Comparison of ENCODE assay signal across 21 mouse cellular contexts in genomic region chr6:113438721-113439430, GRCm38 (mm10). TPM values are rescaled to one million over a fixed set of nuclear protein-coding genes. Genes with fewer than 3 reads are reported as not detected.
A peak's percentile ranks its signal among the peaks of the same experiment; 100 is the strongest.
DNase-seq lines count a peak whose midpoint lies in the region; ATAC-seq and TF ChIP-seq lines count a peak whose summit lies in the region.
"Had no signal": no experiment of that assay in that cellular context is flagged by ENCODE, and none has a peak within 500 bp of the region (broad histone marks: within the 10 kb centered on the region; RNA-seq: fewer than 3 reads in every experiment).

No protein-coding gene starts in this region.

- no peak for TF ChIP-seq CTCF in kidney, adult 2 months (conservative IDR thresholded peaks at IDR 0.05; ENCODE audit: insufficient read depth, insufficient read length, low read depth, low read length)
- TF ChIP-seq CTCF in stomach, postnatal 0 days (IDR thresholded peaks at IDR 0.05; ENCODE audit: low read depth) = no peak

- no peak for ATAC-seq in kidney, embryonic 15.5 days (replicated peaks; ENCODE audit: low FRiP score)
- ATAC-seq in midbrain, embryonic 11.5 days (ENCODE audit: low FRiP score) = no peak
- ATAC-seq in midbrain, embryonic 15.5 days (replicated peaks) = no peak
- peak; percentile 38; the same call in 1 of the 2 replicates for ATAC-seq in stomach, postnatal 0 days (ENCODE audit: low FRiP score, low TSS enrichment)
- ATAC-seq: midbrain, embryonic 16.5 days had no signal

- no peak for TF ChIP-seq EP300 in stomach, postnatal 0 days (optimal IDR thresholded peaks at IDR 0.05)

- no peak for TF ChIP-seq POLR2A in kidney, adult 2 months (IDR thresholded peaks at IDR 0.05; ENCODE audit: low read depth, low read length)

- peak; percentile 47 for DNase-seq in kidney, adult 2 months
- DNase-seq in midbrain, embryonic 11.5 days (ENCODE audit: low spot score, missing footprints) = peak; percentile 78
- DNase-seq in R1 (ENCODE audit: low read depth, low spot score) = peak; percentile 54
- DNase-seq in stomach, postnatal 0 days (ENCODE audit: low spot score) = peak; percentile 53
- no peak for DNase-seq in cerebellum, adult 9-11 months
- DNase-seq: cerebellum, adult 2 months; gastrocnemius, adult 2 months; heart, postnatal 14 days; layer of hippocampus, adult 9-11 months; lung, postnatal 10 days; thymus, postnatal 14 days had no signal

- no peaks in the 10 kb centered on the region for H3K27me3 ChIP-seq in kidney, adult 2 months (replicated peaks; ENCODE audit: control insufficient read depth, insufficient read depth, low read length)
- no peaks in the 10 kb centered on the region for H3K27me3 ChIP-seq in kidney, embryonic 15.5 days
- H3K27me3 ChIP-seq in midbrain, embryonic 11.5 days (ENCODE audit: control insufficient read depth, insufficient read depth, low read length) = no peaks in the 10 kb centered on the region
- H3K27me3 ChIP-seq in midbrain, embryonic 15.5 days (replicated peaks) = 0 out of 2 replicates have a peak, but pooled peaks cover 3% of the 10 kb centered on the region
- H3K27me3 ChIP-seq in stomach, postnatal 0 days (ENCODE audit: control insufficient read depth, insufficient read depth, low read length) = no peaks in the 10 kb centered on the region

- no peak overlapping the region for H3K4me2 ChIP-seq in kidney, embryonic 15.5 days
- H3K4me2 ChIP-seq in midbrain, embryonic 11.5 days = no peak overlapping the region
- H3K4me2 ChIP-seq in midbrain, embryonic 15.5 days = no peak overlapping the region
- no peak overlapping the region for H3K4me2 ChIP-seq in stomach, postnatal 0 days (replicated peaks; ENCODE audit: low read depth)
- H3K4me2 ChIP-seq: heart, embryonic 12.5 days; hindbrain, embryonic 12.5 days had no signal

- no peak overlapping the region for H3K9ac ChIP-seq in kidney, embryonic 15.5 days
- H3K9ac ChIP-seq in midbrain, embryonic 11.5 days (ENCODE audit: low read length) = no peak overlapping the region
- H3K9ac ChIP-seq in midbrain, embryonic 15.5 days = no peak overlapping the region
- H3K9ac ChIP-seq in stomach, postnatal 0 days (ENCODE audit: low read length) = no peak overlapping the region
- H3K9ac ChIP-seq: heart, embryonic 12.5 days; hindbrain, embryonic 12.5 days; liver, embryonic 14.5 days had no signal

- WGBS in kidney, adult 2 months = 47% methylated on average over 12 of the region's 12 CpGs
- WGBS in kidney, embryonic 15.5 days = 55% methylated on average over 12 of the region's 12 CpGs
- WGBS in midbrain, embryonic 11.5 days = 71% methylated on average over 12 of the region's 12 CpGs
- 66% methylated on average over 12 of the region's 12 CpGs for WGBS in midbrain, embryonic 15.5 days
- WGBS in stomach, postnatal 0 days = 33% methylated on average over 12 of the region's 12 CpGs

- H3K36me3 ChIP-seq in kidney, adult 2 months (ENCODE audit: control insufficient read depth, insufficient read depth, low read length) = no peaks in the 10 kb centered on the region
- no peaks in the 10 kb centered on the region for H3K36me3 ChIP-seq in kidney, embryonic 15.5 days
- H3K36me3 ChIP-seq in midbrain, embryonic 11.5 days (ENCODE audit: control insufficient read depth, insufficient read depth, low read length) = no peaks in the 10 kb centered on the region
- H3K36me3 ChIP-seq in midbrain, embryonic 15.5 days (replicated peaks) = no peaks in the 10 kb centered on the region
- H3K36me3 ChIP-seq in stomach, postnatal 0 days (ENCODE audit: control insufficient read depth, insufficient read depth, low read length) = no peaks in the 10 kb centered on the region
- H3K36me3 ChIP-seq: forebrain, embryonic 10.5 days; heart, embryonic 12.5 days; hindbrain, embryonic 12.5 days had no signal

- no peak overlapping the region for H3K4me3 ChIP-seq in kidney, adult 2 months (ENCODE audit: insufficient read depth, low read depth, low read length)
- H3K4me3 ChIP-seq in kidney, embryonic 15.5 days (replicated peaks) = no peak overlapping the region
- no peak overlapping the region for H3K4me3 ChIP-seq in midbrain, embryonic 11.5 days (ENCODE audit: low read depth, low read length)
- no peak overlapping the region for H3K4me3 ChIP-seq in midbrain, embryonic 15.5 days
- H3K4me3 ChIP-seq in stomach, postnatal 0 days (ENCODE audit: low read depth, low read length) = no peak overlapping the region
- H3K4me3 ChIP-seq: forebrain, embryonic 10.5 days; gastrocnemius, adult 2 months; heart, embryonic 12.5 days; hindbrain, embryonic 12.5 days; left cerebral cortex, adult 2 months; megakaryocyte, embryonic 14.5 days had no signal

- H3K27ac ChIP-seq in kidney, adult 2 months (ENCODE audit: insufficient read depth, low read depth, low read length) = no peak overlapping the region
- no peak overlapping the region for H3K27ac ChIP-seq in kidney, embryonic 15.5 days
- H3K27ac ChIP-seq in midbrain, embryonic 11.5 days (ENCODE audit: low read depth, low read length) = no peak overlapping the region
- H3K27ac ChIP-seq in midbrain, embryonic 15.5 days = no peak overlapping the region
- peak overlapping the region; percentile 49; the same call in 1 of the 2 replicates for H3K27ac ChIP-seq in stomach, postnatal 0 days (replicated peaks)
- H3K27ac ChIP-seq: forebrain, embryonic 10.5 days; gastrocnemius, adult 2 months; hindbrain, embryonic 12.5 days; left cerebral cortex, adult 2 months; liver, embryonic 14.5 days had no signal

- H3K4me1 ChIP-seq in kidney, adult 2 months (ENCODE audit: control insufficient read depth, insufficient read depth, low read length) = peaks cover 11% of the 10 kb centered on the region
- H3K4me1 ChIP-seq in kidney, embryonic 15.5 days = peaks cover 16% of the 10 kb centered on the region
- peaks cover 7% of the 10 kb centered on the region; the same call in 1 of the 2 replicates for H3K4me1 ChIP-seq in midbrain, embryonic 11.5 days (ENCODE audit: control insufficient read depth, insufficient read depth, low read length)
- H3K4me1 ChIP-seq in midbrain, embryonic 15.5 days = peaks cover 15% of the 10 kb centered on the region
- H3K4me1 ChIP-seq in stomach, postnatal 0 days (replicated peaks; ENCODE audit: control insufficient read depth, insufficient read depth) = 0 out of 2 replicates have a peak, but pooled peaks cover 3% of the 10 kb centered on the region

- H3K9me3 ChIP-seq in kidney, embryonic 15.5 days (replicated peaks) = no peaks in the 10 kb centered on the region
- H3K9me3 ChIP-seq in midbrain, embryonic 11.5 days (ENCODE audit: control insufficient read depth, low read length) = no peaks in the 10 kb centered on the region
- H3K9me3 ChIP-seq in midbrain, embryonic 15.5 days = no peaks in the 10 kb centered on the region
- no peaks in the 10 kb centered on the region for H3K9me3 ChIP-seq in stomach, postnatal 0 days (ENCODE audit: control insufficient read depth, low read length)
- H3K9me3 ChIP-seq: forebrain, embryonic 10.5 days; heart, embryonic 12.5 days; hindbrain, embryonic 12.5 days; megakaryocyte, embryonic 14.5 days had no signal

RNA-seq across cellular contexts. Expression of gene Cidec, which starts 3.3 kb away (rescaled TPM):
- 102 and 137 TPM in 2 replicates for polyA plus RNA-seq in kidney, adult 2 months (2012; rRNA removed)
- not detected in 2 replicates for polyA plus RNA-seq in kidney, embryonic 15.5 days (2015; fragmentation: Nextera tagmentation; extraction: Ambion mirVana)
- not detected in 2 replicates for polyA plus RNA-seq in midbrain, embryonic 11.5 days (2014; fragmentation: Nextera tagmentation; extraction: Ambion mirVana)
- polyA plus RNA-seq in midbrain, embryonic 15.5 days (2015; fragmentation: Nextera tagmentation; extraction: Ambion mirVana) = not detected in 2 replicates
- polyA plus RNA-seq in stomach, postnatal 0 days (2015; fragmentation: Nextera tagmentation; extraction: Ambion mirVana) = 31.0 and 31.2 TPM in 2 replicates
- polyA plus RNA-seq: forebrain, embryonic 10.5 days; heart, embryonic 12.5 days; hindbrain, embryonic 12.5 days; limb, embryonic 11.5 days; midbrain, embryonic 16.5 days had no signal

RNA-seq across cellular contexts. Expression of gene Jagn1, which starts 3.5 kb away (rescaled TPM):
- polyA plus RNA-seq in kidney, adult 2 months (2012; rRNA removed) = 81.6 and 82.0 TPM in 2 replicates
- polyA plus RNA-seq in kidney, embryonic 15.5 days (2015; fragmentation: Nextera tagmentation; extraction: Ambion mirVana) = 104 and 111 TPM in 2 replicates
- 73.1 and 75.0 TPM in 2 replicates for polyA plus RNA-seq in midbrain, embryonic 11.5 days (2014; fragmentation: Nextera tagmentation; extraction: Ambion mirVana)
- polyA plus RNA-seq in midbrain, embryonic 15.5 days (2015; fragmentation: Nextera tagmentation; extraction: Ambion mirVana) = 94.9 and 101 TPM in 2 replicates
- 69.2 and 69.6 TPM in 2 replicates for polyA plus RNA-seq in stomach, postnatal 0 days (2015; fragmentation: Nextera tagmentation; extraction: Ambion mirVana)

RNA-seq across cellular contexts. Expression of gene Il17re, which starts 19.4 kb away (rescaled TPM):
- polyA plus RNA-seq in kidney, adult 2 months (2012; rRNA removed) = 25.7 and 41.4 TPM in 2 replicates
- polyA plus RNA-seq in kidney, embryonic 15.5 days (2015; fragmentation: Nextera tagmentation; extraction: Ambion mirVana) = 6.1 and 7.8 TPM in 2 replicates
- 0.19 and 0.40 TPM in 2 replicates for polyA plus RNA-seq in midbrain, embryonic 11.5 days (2014; fragmentation: Nextera tagmentation; extraction: Ambion mirVana)
- polyA plus RNA-seq in midbrain, embryonic 15.5 days (2015; fragmentation: Nextera tagmentation; extraction: Ambion mirVana) = 0.08 and 0.41 TPM in 2 replicates
- polyA plus RNA-seq in stomach, postnatal 0 days (2015; fragmentation: Nextera tagmentation; extraction: Ambion mirVana) = 25.5 and 30.6 TPM in 2 replicates

RNA-seq across cellular contexts. Expression of gene Rpusd3, which starts 19.7 kb away (rescaled TPM):
- polyA plus RNA-seq in kidney, adult 2 months (2012; rRNA removed) = 159 and 197 TPM in 2 replicates
- 24.0 and 25.3 TPM in 2 replicates for polyA plus RNA-seq in kidney, embryonic 15.5 days (2015; fragmentation: Nextera tagmentation; extraction: Ambion mirVana)
- 26.6 and 32.0 TPM in 2 replicates for polyA plus RNA-seq in midbrain, embryonic 11.5 days (2014; fragmentation: Nextera tagmentation; extraction: Ambion mirVana)
- polyA plus RNA-seq in midbrain, embryonic 15.5 days (2015; fragmentation: Nextera tagmentation; extraction: Ambion mirVana) = 19.0 and 21.2 TPM in 2 replicates
- polyA plus RNA-seq in stomach, postnatal 0 days (2015; fragmentation: Nextera tagmentation; extraction: Ambion mirVana) = 11.8 and 12.9 TPM in 2 replicates

RNA-seq across cellular contexts. Expression of gene Il17rc, which starts 32.4 kb away (rescaled TPM):
- 37.6 and 41.8 TPM in 2 replicates for polyA plus RNA-seq in kidney, adult 2 months (2012; rRNA removed)
- polyA plus RNA-seq in kidney, embryonic 15.5 days (2015; fragmentation: Nextera tagmentation; extraction: Ambion mirVana) = 18.5 and 19.6 TPM in 2 replicates
- 2.7 and 3.1 TPM in 2 replicates for polyA plus RNA-seq in midbrain, embryonic 11.5 days (2014; fragmentation: Nextera tagmentation; extraction: Ambion mirVana)
- polyA plus RNA-seq in midbrain, embryonic 15.5 days (2015; fragmentation: Nextera tagmentation; extraction: Ambion mirVana) = 3.4 and 4.8 TPM in 2 replicates
- 70.1 and 73.6 TPM in 2 replicates for polyA plus RNA-seq in stomach, postnatal 0 days (2015; fragmentation: Nextera tagmentation; extraction: Ambion mirVana)

Comparison
In these comparisons a context has a peak if more than half of its experiments do, and no peak if none do; other contexts are left out.
1. RNA of gene Cidec, which starts 3.3 kb away (polyA plus RNA-seq): 102 to 137 TPM in kidney, adult 2 months and 31.0 to 31.2 TPM in stomach, postnatal 0 days; not detected in midbrain, embryonic 15.5 days, not detected in kidney, embryonic 15.5 days and not detected in midbrain, embryonic 11.5 days; every median in the first group is over 10 times any median in the second.